Mouse (Mus musculus) kidney, adult 2 months (tissue): ENCODE measurements around the gene Ddc.

ENCODE experiments used
- CTCF ChIP-seq: fragments of 200-500 bp; conservative IDR thresholded peaks from 2 replicates; pipeline ENCODE4 v1.5.1; 2011; ENCODE audit warnings: low read depth, mild to moderate bottlenecking, control low read depth, low read length, moderate library complexity, mixed read lengths; ENCODE audit not compliant: insufficient read depth, insufficient read length
- POLR2A ChIP-seq: fragments of 200-500 bp; IDR thresholded peaks from one replicate; pipeline ENCODE4 v1.6.1; 2011; ENCODE audit warnings: low read depth, low read length, control low read depth

DNA sequence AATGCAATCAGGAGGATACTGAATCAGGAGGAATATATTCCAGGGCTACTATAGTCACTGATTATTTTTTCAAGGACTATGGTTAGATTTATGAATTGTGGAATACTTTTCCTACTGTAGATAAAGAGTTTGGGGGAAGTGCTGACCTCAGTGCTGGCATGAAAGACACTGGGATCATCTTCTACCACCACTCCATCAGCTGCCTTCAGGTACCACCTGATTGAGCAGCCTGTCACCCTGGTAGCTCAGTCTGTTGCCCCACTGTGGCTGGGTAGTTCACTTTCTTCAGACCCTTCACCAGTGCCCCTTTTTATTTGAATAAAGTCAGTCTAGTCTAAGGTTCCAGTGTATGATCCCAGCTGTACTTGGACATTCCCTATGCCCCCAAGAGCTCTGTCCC is 131.2 kb downstream of the Ddc start:
- TF ChIP-seq POLR2A = no peak
- no peak for TF ChIP-seq CTCF
